Mouse (Mus musculus) stomach, postnatal 0 days (tissue): ENCODE data around the gene Trim31.

Experiments
- CTCF ChIP-seq: IDR thresholded peaks from 2 replicates; pipeline ENCODE4 v1.5.1; 2016; ENCODE audit warnings: antibody characterized with exemption, low read depth, mild to moderate bottlenecking, moderate library complexity
- EP300 ChIP-seq: optimal IDR thresholded peaks from 2 replicates; pipeline ENCODE3; 2016; ENCODE audit warnings: antibody characterized with exemption

GRCm38 (mm10) chr17:36885132-36885790, 12.7 kb upstream of the Trim31 start:
- TF ChIP-seq CTCF (no peak), EP300 (no peak)
